Mouse (Mus musculus) stomach, postnatal 0 days (tissue): ENCODE measurements around the gene Zdhhc21. TPM values are rescaled to one million over a fixed set of nuclear protein-coding genes. Genes with fewer than 3 reads are reported as not detected.

Experiments used
- ATAC-seq: fragments of 200-750 bp; cut with Nextera tagmentation; 2 replicates; pipeline ENCODE4 v1.8.0; 2017; ENCODE audit not compliant: low FRiP score, low TSS enrichment
- DNase-seq: peaks from one replicate; pipeline ENCODE4 v3.0.0-alpha.2; 2016; ENCODE audit warnings: low spot score
- H3K27ac ChIP-seq: fragments of 300-500 bp; sonication (generic); replicated peaks from 2 replicates; pipeline ENCODE4 v1.5.1; 2014; ENCODE audit warnings: mild to moderate bottlenecking, control low read depth
- H3K27me3 ChIP-seq: fragments of 300-500 bp; sonication (generic); 2 replicates; pipeline ENCODE4 v1.6.1; 2014; ENCODE audit warnings: low read length; ENCODE audit not compliant: control insufficient read depth, insufficient read depth
- H3K36me3 ChIP-seq: fragments of 300-500 bp; sonication (generic); 2 replicates; pipeline ENCODE4 v1.6.1; 2014; ENCODE audit warnings: low read length, mixed read lengths; ENCODE audit not compliant: control insufficient read depth, insufficient read depth
- H3K4me1 ChIP-seq: fragments of 300-500 bp; sonication (generic); replicated peaks from 2 replicates; pipeline ENCODE4 v1.6.1; 2014; ENCODE audit warnings: antibody characterized with exemption; ENCODE audit not compliant: control insufficient read depth, insufficient read depth
- H3K4me2 ChIP-seq: fragments of 300-500 bp; sonication (generic); replicated peaks from 2 replicates; pipeline ENCODE4 v1.6.1; 2014; ENCODE audit warnings: low read depth, mild to moderate bottlenecking, control low read depth, moderate library complexity
- H3K4me3 ChIP-seq: fragments of 300-500 bp; sonication (generic); 2 replicates; pipeline ENCODE4 v1.5.1; 2014; ENCODE audit warnings: low read depth, low read length, control low read depth
- H3K9ac ChIP-seq: fragments of 300-500 bp; sonication (generic); 2 replicates; pipeline ENCODE4 v1.6.1; 2014; ENCODE audit warnings: mild to moderate bottlenecking, low read length, control low read depth, mixed read lengths
- H3K9me3 ChIP-seq: fragments of 300-500 bp; sonication (generic); 2 replicates; pipeline ENCODE4 v1.6.1; 2016; ENCODE audit warnings: low read length; ENCODE audit not compliant: control insufficient read depth
- CTCF ChIP-seq: IDR thresholded peaks from 2 replicates; pipeline ENCODE4 v1.5.1; 2016; ENCODE audit warnings: antibody characterized with exemption, low read depth, mild to moderate bottlenecking, moderate library complexity
- EP300 ChIP-seq: optimal IDR thresholded peaks from 2 replicates; pipeline ENCODE3; 2016; ENCODE audit warnings: antibody characterized with exemption
- WGBS: fragments of 180-500 bp; shearing (Covaris S2); extraction: QIAGEN DNeasy Blood & Tissue Kit; methylation state at CpG from one replicate; pipeline ENCODE4 v1.1.7; 2014; 5-methylcytosine and 5-hydroxymethylcytosine counted together
- polyA plus RNA-seq: library from polyadenylated mRNA; unstranded; fragments of >200 nt; fragmentation: Nextera tagmentation; extraction: Ambion mirVana; gene quantifications from 2 replicates; pipeline ENCODE4 v1.2.1, GENCODE M21; 2015

The Zdhhc21 gene
- polyA plus RNA-seq, 1 experiment from 2014 or later: 10.4 TPM

- Histone ChIP-seq H3K9ac (no peak overlapping the region), H3K27ac (no peak overlapping the region), H3K4me2 (no peak overlapping the region), H3K4me1 (no peaks in the 10 kb centered on the region), H3K36me3 (no peaks in the 10 kb centered on the region), H3K4me3 (no peak overlapping the region), H3K27me3 (no peaks in the 10 kb centered on the region), H3K9me3 (no peaks in the 10 kb centered on the region)
- 63% methylated on average over 2 of the region's 2 CpGs for WGBS
- TF ChIP-seq CTCF (no peak), EP300 (no peak)
- ATAC-seq (no peak), DNase-seq (no peak)
Measured at GRCm38 (mm10) chr4:82886148-82886547, 26.4 kb upstream of the Zdhhc21 start.

- DNase-seq: no peak
- no peak overlapping the region for H3K9ac ChIP-seq
- ATAC-seq: no peak
- H3K4me2 ChIP-seq: no peak overlapping the region
- H3K27me3 ChIP-seq: no peaks in the 10 kb centered on the region
- no peak overlapping the region for H3K27ac ChIP-seq
- no peaks in the 10 kb centered on the region for H3K4me1 ChIP-seq
- H3K9me3 ChIP-seq: no peaks in the 10 kb centered on the region
- WGBS: 44% methylated on average over 1 of the region's 1 CpGs
- no peak for TF ChIP-seq CTCF
- no peak for TF ChIP-seq EP300
- no peaks in the 10 kb centered on the region for H3K36me3 ChIP-seq
- no peak overlapping the region for H3K4me3 ChIP-seq
Measured at GRCm38 (mm10) chr4:82885535-82885913, 25.8 kb upstream of the Zdhhc21 start.

GRCm38 (mm10) chr4:82884636-82885534, 25.1 kb upstream of the Zdhhc21 start, which contains the start of gene Cer1:
Gene Cer1 (minus strand): TSS chr4:82885148.
- H3K27ac ChIP-seq: no peak within 1 kb of the TSS
- no peak for DNase-seq
- H3K9me3 ChIP-seq: no peaks in the 10 kb centered on the region
- no peak within 1 kb of the TSS for H3K4me2 ChIP-seq
- no peaks in the 10 kb centered on the region for H3K27me3 ChIP-seq
- ATAC-seq: no peak
- H3K36me3 ChIP-seq: no peaks in the 10 kb centered on the region
- 58% methylated on average over 18 of the region's 19 CpGs for WGBS
- no peak within 1 kb of the TSS for H3K9ac ChIP-seq
- TF ChIP-seq EP300 (no peak), CTCF (no peak)
- no peaks in the 10 kb centered on the region for H3K4me1 ChIP-seq
- no peak within 1 kb of the TSS for H3K4me3 ChIP-seq

GRCm38 (mm10) chr4:82882500-82882899, 22.7 kb upstream of the Zdhhc21 start:
- DNase-seq (no peak), ATAC-seq (no peak)
- Histone ChIP-seq H3K9ac (no peak overlapping the region), H3K36me3 (no peaks in the 10 kb centered on the region), H3K9me3 (no peaks in the 10 kb centered on the region), H3K27ac (no peak overlapping the region), H3K27me3 (no peaks in the 10 kb centered on the region), H3K4me2 (no peak overlapping the region), H3K4me1 (no peaks in the 10 kb centered on the region), H3K4me3 (no peak overlapping the region)
- TF ChIP-seq EP300 (no peak), CTCF (peak; percentile 34; the same call in 1 of the 2 replicates)
- 83% methylated on average over 9 of the region's 9 CpGs for WGBS

GRCm38 (mm10) chr4:82881366-82881765, 21.6 kb upstream of the Zdhhc21 start:
- no peaks in the 10 kb centered on the region for H3K27me3 ChIP-seq
- H3K4me2 ChIP-seq: no peak overlapping the region
- H3K9ac ChIP-seq: no peak overlapping the region
- DNase-seq (no peak), ATAC-seq (no peak)
- H3K4me3 ChIP-seq: no peak overlapping the region
- H3K27ac ChIP-seq: no peak overlapping the region
- H3K9me3 ChIP-seq: no peaks in the 10 kb centered on the region
- H3K36me3 ChIP-seq: no peaks in the 10 kb centered on the region
- 40% methylated on average over 3 of the region's 3 CpGs for WGBS
- TF ChIP-seq EP300 (no peak), CTCF (no peak)
- no peaks in the 10 kb centered on the region for H3K4me1 ChIP-seq

GRCm38 (mm10) chr4:82880243-82880642, 20.5 kb upstream of the Zdhhc21 start:
- Histone ChIP-seq H3K4me2 (no peak overlapping the region), H3K9me3 (no peaks in the 10 kb centered on the region), H3K4me1 (no peaks in the 10 kb centered on the region), H3K27ac (no peak overlapping the region), H3K9ac (no peak overlapping the region), H3K4me3 (no peak overlapping the region), H3K36me3 (no peaks in the 10 kb centered on the region), H3K27me3 (no peaks in the 10 kb centered on the region)
- ATAC-seq: no peak
- WGBS: 75% methylated on average over 2 of the region's 2 CpGs
- no peak for DNase-seq
- no peak for TF ChIP-seq EP300
- no peak for TF ChIP-seq CTCF
